Mouse (Mus musculus): ENCODE measurements around the gene Ccdc7b.
"Not testable (repeated sequence)": the region's sequence is repeated elsewhere in the genome, so short reads cannot be mapped to it uniquely, and the experiment has no call there.

Ccdc7b gene

DNA sequence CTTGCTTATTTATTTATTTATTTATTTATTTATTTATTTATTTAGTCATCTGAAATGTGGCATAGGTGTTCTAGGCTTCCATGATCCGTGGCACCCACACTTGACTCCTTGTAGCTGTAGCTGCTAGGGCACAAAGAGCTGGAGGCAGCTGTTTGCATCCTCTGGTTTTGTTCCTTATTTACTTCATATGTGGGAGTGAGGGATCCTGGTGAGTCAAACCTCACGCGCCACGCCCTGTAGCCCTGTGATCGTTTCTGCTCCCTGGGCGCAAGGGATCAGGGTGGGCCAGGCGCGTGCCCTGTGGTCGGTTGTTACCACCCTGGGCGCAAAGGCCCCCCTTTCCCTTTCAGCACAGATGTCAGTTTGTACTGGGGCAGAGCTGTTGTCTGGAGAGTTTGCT, at the start of gene Ccdc7b:
Gene Ccdc7b, plus strand, starts transcription at position 301 of the 400 bp plus-strand sequence.
- not testable (repeated sequence) for DNase-seq (ENCODE audit: extremely low read depth, low read depth)

DNA sequence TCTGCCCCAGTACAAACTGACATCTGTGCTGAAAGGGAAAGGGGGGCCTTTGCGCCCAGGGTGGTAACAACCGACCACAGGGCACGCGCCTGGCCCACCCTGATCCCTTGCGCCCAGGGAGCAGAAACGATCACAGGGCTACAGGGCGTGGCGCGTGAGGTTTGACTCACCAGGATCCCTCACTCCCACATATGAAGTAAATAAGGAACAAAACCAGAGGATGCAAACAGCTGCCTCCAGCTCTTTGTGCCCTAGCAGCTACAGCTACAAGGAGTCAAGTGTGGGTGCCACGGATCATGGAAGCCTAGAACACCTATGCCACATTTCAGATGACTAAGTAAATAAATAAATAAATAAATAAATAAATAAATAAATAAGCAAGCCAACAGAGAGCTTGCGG, 1.5 kb upstream of the Ccdc7b start, which contains the start of gene Ccdc7a:
Gene Ccdc7a, minus strand, starts transcription at position 101 of the 400 bp plus-strand sequence.
- DNase-seq (ENCODE audit: extremely low read depth, low read depth) = not testable (repeated sequence)

DNA sequence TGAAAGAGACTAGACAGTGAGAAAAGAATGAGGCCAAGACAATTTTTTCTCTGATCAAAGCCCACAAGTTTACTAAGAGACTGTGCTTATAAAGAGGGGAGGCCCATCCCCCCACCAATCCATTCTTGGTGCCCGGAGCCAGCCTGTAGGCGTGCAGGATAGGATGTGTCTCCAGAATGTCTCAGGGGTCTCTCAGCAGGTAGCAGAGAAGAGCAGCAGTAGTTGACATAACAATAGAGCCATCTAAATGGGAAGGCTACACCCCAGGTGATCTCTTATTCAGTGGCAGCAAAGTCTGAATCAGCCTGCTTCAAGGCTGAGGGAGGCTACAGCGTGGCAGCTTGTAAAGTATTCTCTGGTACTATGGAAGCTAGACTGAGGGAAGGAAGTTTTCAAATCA, 48.8 kb downstream of the Ccdc7b start:
- DNase-seq (ENCODE audit: extremely low read depth, low read depth) = not testable (repeated sequence)

DNA sequence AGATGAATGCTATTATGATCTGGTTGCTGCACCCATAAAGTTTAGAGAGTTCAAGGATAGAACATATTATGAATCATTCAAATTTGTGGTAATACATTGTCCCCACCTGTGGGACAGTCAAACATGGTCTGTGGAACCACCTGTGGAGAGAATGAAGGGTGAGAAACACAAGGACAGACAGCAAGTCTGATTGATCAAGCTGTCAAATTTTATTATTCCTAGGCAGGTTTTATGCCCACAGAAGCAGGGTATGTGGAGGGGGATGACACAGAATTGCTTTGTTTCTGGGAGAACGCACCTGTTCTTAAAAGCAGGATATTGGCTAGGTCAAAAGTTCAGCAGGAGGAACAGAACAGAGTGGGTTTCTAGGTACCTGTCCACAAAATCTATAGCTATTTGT, 64.6 kb downstream of the Ccdc7b start, which contains the start of gene Gm10999:
Gene Gm10999, minus strand, starts transcription at position 101 of the 400 bp plus-strand sequence.
- DNase-seq (ENCODE audit: extremely low read depth, low read depth) = no peak

DNA sequence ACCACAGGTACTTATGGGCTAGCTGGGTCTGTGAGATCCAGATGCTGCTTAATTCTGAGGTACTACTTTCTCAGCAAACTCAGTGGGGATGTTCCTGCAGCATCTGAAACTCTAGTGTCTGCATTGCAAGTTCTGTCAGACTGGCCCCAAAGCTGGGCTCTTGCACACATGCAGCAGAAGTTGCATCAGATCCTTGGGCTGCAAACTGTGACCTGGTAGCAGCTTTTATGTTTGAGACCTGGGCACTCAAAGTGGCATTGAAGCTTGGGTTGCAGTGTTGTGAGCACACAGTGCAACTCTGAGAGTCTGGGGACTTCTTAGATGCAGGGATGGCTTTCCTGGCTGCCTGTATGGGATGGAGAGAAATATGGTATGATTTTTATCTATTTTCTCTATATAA, 66.5 kb downstream of the Ccdc7b start:
- DNase-seq (ENCODE audit: extremely low read depth, low read depth) = no peak
